In the genomic region with DNA sequence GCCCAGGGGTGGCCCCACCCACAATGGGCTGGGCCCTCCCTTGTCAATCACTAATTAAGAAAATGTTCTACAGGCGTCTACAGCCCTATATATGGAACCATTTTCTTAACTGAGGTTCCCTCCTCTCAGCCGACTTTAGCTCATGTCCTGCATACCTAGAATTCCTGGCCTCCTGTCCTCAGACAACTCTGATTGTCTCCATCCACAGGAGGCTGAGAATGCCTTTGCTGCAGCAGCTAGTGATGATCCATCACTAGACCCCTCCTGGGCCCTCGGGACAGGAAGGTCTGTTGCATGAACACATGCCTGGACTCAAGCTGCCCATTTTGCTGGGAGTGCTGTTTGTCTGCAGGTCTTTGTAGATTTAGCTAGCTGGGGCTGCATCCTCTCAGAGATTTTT, we compare ENCODE assay signal across 16 mouse cellular contexts.
"Had no signal": no experiment of that assay in that cellular context is flagged by ENCODE, and none has a peak within 500 bp of the region (broad histone marks: within the 10 kb centered on the region; RNA-seq: fewer than 3 reads in every experiment).

No protein-coding gene starts in this region.

- H3K4me2 ChIP-seq: limb, embryonic 12.5 days; liver, embryonic 13.5 days; lung, embryonic 15.5 days; midbrain, embryonic 12.5 days; stomach, embryonic 15.5 days had no signal

- H3K9ac ChIP-seq: limb, embryonic 12.5 days; liver, embryonic 13.5 days; liver, postnatal 0 days; lung, embryonic 15.5 days; midbrain, embryonic 12.5 days; stomach, embryonic 15.5 days had no signal

- H3K9me3 ChIP-seq: limb, embryonic 12.5 days; liver, embryonic 13.5 days; lung, embryonic 15.5 days; megakaryocyte, embryonic 14.5 days; midbrain, embryonic 12.5 days; stomach, embryonic 15.5 days had no signal

- H3K4me3 ChIP-seq: layer of hippocampus, adult 2 months; limb, embryonic 12.5 days; liver, embryonic 13.5 days; lung, embryonic 15.5 days; megakaryocyte, embryonic 14.5 days; midbrain, embryonic 12.5 days; stomach, embryonic 15.5 days had no signal

- H3K36me3 ChIP-seq: limb, embryonic 12.5 days; liver, embryonic 13.5 days; lung, embryonic 15.5 days; midbrain, embryonic 12.5 days; stomach, embryonic 15.5 days had no signal

- H3K4me1 ChIP-seq: liver, embryonic 13.5 days; megakaryocyte, embryonic 14.5 days; midbrain, embryonic 12.5 days; stomach, embryonic 15.5 days had no signal

- H3K27ac ChIP-seq: kidney, postnatal 0 days; layer of hippocampus, adult 2 months; limb, embryonic 12.5 days; liver, embryonic 13.5 days; lung, embryonic 15.5 days; macrophage; midbrain, embryonic 12.5 days; stomach, embryonic 15.5 days had no signal

- H3K27me3 ChIP-seq: limb, embryonic 12.5 days; liver, embryonic 13.5 days; lung, embryonic 15.5 days; midbrain, embryonic 12.5 days; stomach, embryonic 15.5 days had no signal

- DNase-seq: kidney, postnatal 4 days; liver; liver, embryonic 13.5 days; liver, postnatal 0 days; lung, postnatal 14 days; right cerebral cortex, postnatal 14 days; thymus, adult 2 months; thymus, postnatal 36 days had no signal

- ATAC-seq: liver, postnatal 0 days had no signal
